Mouse (Mus musculus): Measurements from ENCODE around the gene Osbpl3.

DNA sequence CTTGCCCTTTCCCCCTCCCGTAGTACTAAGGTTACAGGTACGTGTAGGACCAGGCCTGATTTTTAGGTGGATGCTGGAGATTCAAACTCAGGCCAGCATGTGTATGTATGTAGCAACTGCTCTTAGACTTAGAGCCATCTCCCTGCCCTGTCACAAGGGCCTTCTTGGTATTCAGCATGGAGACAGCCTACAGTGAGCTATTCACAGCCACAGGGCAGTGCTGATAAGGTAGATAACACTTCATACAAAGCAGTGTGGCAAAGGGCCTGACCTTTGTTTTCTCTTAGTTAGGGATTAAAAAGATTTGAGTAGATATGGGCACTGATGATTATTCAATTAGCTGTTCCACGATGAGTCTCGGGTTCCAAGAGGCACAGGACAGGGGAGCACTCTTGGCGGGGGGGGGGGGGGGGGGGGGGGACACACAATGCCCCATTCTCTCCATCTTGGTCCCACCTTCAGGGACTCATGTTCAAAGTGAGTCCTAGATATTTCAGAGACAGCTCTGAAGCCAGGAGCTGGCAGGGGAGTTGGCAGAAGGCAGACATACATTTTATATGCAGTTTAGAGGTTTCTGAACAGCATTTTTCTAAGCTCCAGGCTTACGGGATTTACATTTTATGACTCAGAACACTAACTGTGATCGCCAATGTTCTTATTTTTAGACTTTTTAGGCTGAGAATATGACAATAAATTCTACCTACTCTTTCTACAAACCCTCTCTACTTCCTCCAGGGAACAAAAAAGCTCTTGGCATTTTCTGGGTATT, 56.4 kb downstream of the Osbpl3 start:
- TF ChIP-seq CTCF (IDR thresholded peaks at IDR 0.05; ENCODE audit: insufficient read depth, low read depth, low read length) (no peak), POLR2A (IDR thresholded peaks at IDR 0.05; ENCODE audit: insufficient read depth, low read depth, low read length) (no peak)

All from olfactory bulb, adult 2 months (tissue).